Mouse (Mus musculus): ENCODE measurements around the gene AC109138.7. TPM values are rescaled to one million over a fixed set of nuclear protein-coding genes. Genes with fewer than 3 reads are reported as not detected.

The AC109138.7 gene
- polyA plus RNA-seq, 1 experiment, result not detected

GRCm38 (mm10) chr19:4214771-4215450 lies 754 bp downstream of the AC109138.7 start:
- Histone ChIP-seq H3K4me3 (ENCODE audit: insufficient read depth, low read length) (peak overlapping the region; percentile 16; the same call in 1 of the 2 replicates), H3K4me1 (ENCODE audit: control insufficient read depth, insufficient read depth, low read length) (no peaks in the 10 kb centered on the region), H3K27ac (ENCODE audit: insufficient read depth, low read length) (no peak overlapping the region)
- TF ChIP-seq CTCF (IDR thresholded peaks at IDR 0.05; ENCODE audit: extremely low read depth, insufficient read depth, low read length) (no peak), POLR2A (IDR thresholded peaks at IDR 0.05; ENCODE audit: extremely low read depth, insufficient read depth, low read length) (no peak)

DNA sequence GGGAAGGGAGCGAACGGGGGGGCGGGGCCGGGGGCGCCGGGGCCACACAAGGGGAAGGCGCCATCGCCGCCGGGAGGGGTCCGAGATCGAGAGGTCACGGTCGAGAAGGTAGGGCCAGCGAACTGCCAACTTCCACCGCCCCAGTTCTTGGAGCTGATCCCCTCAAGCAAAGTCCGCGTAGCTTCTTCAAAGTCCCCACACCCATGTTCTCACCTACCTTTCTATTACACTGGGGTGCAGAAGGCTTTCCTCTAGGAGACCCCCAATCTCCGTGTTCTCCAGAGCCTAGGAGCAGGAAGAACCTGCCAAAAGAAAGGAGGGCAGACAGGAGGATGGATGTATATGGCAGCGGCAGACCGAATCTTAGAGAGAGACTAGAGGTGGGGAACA lies 1.3 kb downstream of the AC109138.7 start:
- Histone ChIP-seq H3K4me3 (ENCODE audit: insufficient read depth, low read length) (peak overlapping the region; percentile 22), H3K4me1 (ENCODE audit: control insufficient read depth, insufficient read depth, low read length) (no peaks in the 10 kb centered on the region), H3K27ac (ENCODE audit: insufficient read depth, low read length) (no peak overlapping the region)
- TF ChIP-seq CTCF (IDR thresholded peaks at IDR 0.05; ENCODE audit: extremely low read depth, insufficient read depth, low read length) (no peak), POLR2A (IDR thresholded peaks at IDR 0.05; ENCODE audit: extremely low read depth, insufficient read depth, low read length) (no peak)

DNA sequence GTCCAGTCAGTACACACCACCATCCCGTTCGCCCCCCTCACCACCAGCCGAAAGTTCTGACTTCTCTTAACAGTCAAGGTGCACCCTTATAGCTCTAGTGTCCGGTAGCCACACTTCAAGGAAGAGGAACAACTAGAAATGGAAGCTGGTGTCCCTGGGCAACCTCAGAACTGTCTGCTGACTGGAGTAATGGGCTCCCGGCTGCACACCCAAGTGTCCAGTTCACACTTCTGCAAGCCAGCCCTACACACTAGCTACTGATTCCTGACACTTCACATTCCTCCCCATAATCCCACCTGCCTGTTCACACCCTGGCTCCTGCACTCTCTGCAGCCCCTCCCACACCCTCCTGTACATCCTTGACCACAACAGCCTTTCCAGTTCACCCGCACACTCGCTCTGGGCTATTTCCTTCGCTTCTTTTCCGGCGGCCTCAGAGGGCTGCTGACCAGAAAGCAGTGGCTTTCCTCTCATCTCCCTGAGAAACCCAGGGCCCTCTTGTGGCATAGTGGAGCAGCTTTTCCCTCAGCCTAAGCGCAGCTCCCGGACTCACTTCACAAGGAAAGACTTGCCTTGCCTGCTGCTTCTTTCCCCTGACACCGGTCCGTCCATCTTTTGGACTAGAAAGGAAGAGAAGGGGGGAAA lies 2.0 kb downstream of the AC109138.7 start:
- TF ChIP-seq CTCF (IDR thresholded peaks at IDR 0.05; ENCODE audit: extremely low read depth, insufficient read depth, low read length), result peak; percentile 46
- no peak for TF ChIP-seq POLR2A (IDR thresholded peaks at IDR 0.05; ENCODE audit: extremely low read depth, insufficient read depth, low read length)
- H3K4me1 ChIP-seq (ENCODE audit: control insufficient read depth, insufficient read depth, low read length), result no peaks in the 10 kb centered on the region
- no peak overlapping the region for H3K27ac ChIP-seq (ENCODE audit: insufficient read depth, low read length)
- peak overlapping the region; percentile 22; the same call in 1 of the 2 replicates for H3K4me3 ChIP-seq (ENCODE audit: insufficient read depth, low read length)

DNA sequence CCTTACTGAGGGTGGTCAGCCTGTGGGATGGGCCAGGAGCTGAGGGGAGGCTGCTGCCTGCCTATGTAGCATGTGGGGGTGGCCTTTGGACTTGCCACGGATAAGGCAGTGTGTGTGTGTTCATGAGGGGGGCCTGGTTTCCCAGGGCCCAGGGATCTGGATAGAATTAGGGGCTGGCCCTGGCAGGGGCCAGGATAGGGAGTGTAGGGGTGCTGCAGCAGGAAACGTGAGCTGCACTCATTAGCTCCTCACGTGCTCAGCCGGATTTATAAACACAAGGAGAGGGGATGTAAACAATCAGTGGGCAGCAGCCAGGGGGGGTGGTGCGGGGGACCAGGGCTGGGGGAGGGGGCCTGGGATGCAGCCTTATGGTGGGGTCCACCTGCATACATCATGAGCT lies 3.0 kb downstream of the AC109138.7 start:
- Histone ChIP-seq H3K27ac (ENCODE audit: insufficient read depth, low read length) (0 out of 2 replicates have a peak overlapping the region, but pooled peaks have one; percentile 6), H3K4me3 (ENCODE audit: insufficient read depth, low read length) (no peak overlapping the region), H3K4me1 (ENCODE audit: control insufficient read depth, insufficient read depth, low read length) (no peaks in the 10 kb centered on the region)
- TF ChIP-seq POLR2A (IDR thresholded peaks at IDR 0.05; ENCODE audit: extremely low read depth, insufficient read depth, low read length) (no peak), CTCF (IDR thresholded peaks at IDR 0.05; ENCODE audit: extremely low read depth, insufficient read depth, low read length) (no peak)

GRCm38 (mm10) chr19:4217855-4218254 lies 3.7 kb downstream of the AC109138.7 start:
- TF ChIP-seq CTCF (IDR thresholded peaks at IDR 0.05; ENCODE audit: extremely low read depth, insufficient read depth, low read length) (no peak), POLR2A (IDR thresholded peaks at IDR 0.05; ENCODE audit: extremely low read depth, insufficient read depth, low read length) (no peak)
- Histone ChIP-seq H3K27ac (ENCODE audit: insufficient read depth, low read length) (no peak overlapping the region), H3K4me3 (ENCODE audit: insufficient read depth, low read length) (no peak overlapping the region), H3K4me1 (ENCODE audit: control insufficient read depth, insufficient read depth, low read length) (no peaks in the 10 kb centered on the region)

DNA sequence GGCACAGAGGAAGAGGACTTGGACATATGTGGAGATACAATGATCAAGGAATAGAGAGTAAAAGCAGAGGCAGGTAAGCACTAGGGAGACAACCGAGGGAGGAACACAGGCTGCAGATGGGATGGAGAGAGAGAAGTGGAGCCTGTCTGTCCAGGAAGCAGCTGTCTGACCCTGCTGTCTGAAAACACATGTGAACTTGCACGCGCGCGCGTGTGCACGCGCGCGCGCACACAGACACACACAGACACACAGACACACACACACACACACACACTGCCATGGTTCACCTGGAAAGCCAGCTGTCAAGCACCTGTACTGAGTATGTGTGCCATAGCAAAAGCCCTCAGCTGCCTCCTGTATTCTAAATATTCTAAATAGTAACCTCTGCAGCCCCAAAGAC lies 4.1 kb downstream of the AC109138.7 start:
- H3K27ac ChIP-seq (ENCODE audit: insufficient read depth, low read length), result no peak overlapping the region
- no peaks in the 10 kb centered on the region for H3K4me1 ChIP-seq (ENCODE audit: control insufficient read depth, insufficient read depth, low read length)
- H3K4me3 ChIP-seq (ENCODE audit: insufficient read depth, low read length), result no peak overlapping the region
- TF ChIP-seq POLR2A (IDR thresholded peaks at IDR 0.05; ENCODE audit: extremely low read depth, insufficient read depth, low read length), result no peak
- TF ChIP-seq CTCF (IDR thresholded peaks at IDR 0.05; ENCODE audit: extremely low read depth, insufficient read depth, low read length), result no peak

- TF ChIP-seq POLR2A (IDR thresholded peaks at IDR 0.05; ENCODE audit: extremely low read depth, insufficient read depth, low read length) (no peak), CTCF (IDR thresholded peaks at IDR 0.05; ENCODE audit: extremely low read depth, insufficient read depth, low read length) (no peak)
- Histone ChIP-seq H3K4me1 (ENCODE audit: control insufficient read depth, insufficient read depth, low read length) (no peaks in the 10 kb centered on the region), H3K4me3 (ENCODE audit: insufficient read depth, low read length) (no peak overlapping the region), H3K27ac (ENCODE audit: insufficient read depth, low read length) (no peak overlapping the region)
Measured at GRCm38 (mm10) chr19:4218784-4219183, 4.6 kb downstream of the AC109138.7 start.

DNA sequence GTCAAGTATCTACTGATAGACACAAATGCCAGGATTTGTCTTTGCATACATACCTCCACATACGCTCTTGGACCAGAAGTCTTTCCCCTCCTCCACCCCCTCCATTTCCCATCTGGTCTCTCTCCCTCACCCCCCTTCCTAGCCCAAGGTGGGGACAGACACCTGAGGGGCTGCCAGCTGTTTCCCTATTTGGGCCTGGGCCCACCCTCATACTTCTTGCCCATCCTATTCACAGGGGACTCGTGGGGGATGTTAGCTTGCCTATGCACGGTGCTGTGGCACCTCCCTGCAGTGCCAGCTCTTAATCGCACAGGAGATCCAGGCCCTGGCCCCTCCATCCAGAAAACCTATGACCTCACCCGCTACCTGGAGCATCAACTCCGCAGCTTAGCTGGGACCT lies 5.8 kb downstream of the AC109138.7 start:
- no peaks in the 10 kb centered on the region for H3K4me1 ChIP-seq (ENCODE audit: control insufficient read depth, insufficient read depth, low read length)

DNA sequence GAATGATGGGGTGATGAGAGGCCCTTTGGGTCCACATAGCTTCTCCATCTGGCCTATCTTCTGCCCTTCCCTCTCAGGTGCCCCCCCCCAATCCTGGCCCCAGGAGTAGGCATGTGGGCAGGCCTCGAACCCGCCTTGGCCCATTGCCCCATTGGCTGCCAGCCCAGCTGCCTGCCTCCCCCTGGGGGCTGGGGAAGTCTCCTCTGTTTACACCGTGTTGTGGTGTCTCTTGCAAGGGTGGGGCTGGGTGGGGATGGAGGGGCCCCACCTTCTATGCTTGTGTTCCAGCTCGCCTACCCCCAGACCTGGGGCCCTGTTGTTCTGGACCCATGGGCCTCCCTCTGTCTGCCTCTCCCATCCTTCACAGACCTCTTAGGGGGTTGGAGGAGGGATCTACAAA lies 6.3 kb downstream of the AC109138.7 start:
- H3K4me1 ChIP-seq (ENCODE audit: control insufficient read depth, insufficient read depth, low read length), result no peaks in the 10 kb centered on the region
- no peak overlapping the region for H3K27ac ChIP-seq (ENCODE audit: insufficient read depth, low read length)
- no peak overlapping the region for H3K4me3 ChIP-seq (ENCODE audit: insufficient read depth, low read length)
- TF ChIP-seq POLR2A (IDR thresholded peaks at IDR 0.05; ENCODE audit: extremely low read depth, insufficient read depth, low read length) (no peak), CTCF (IDR thresholded peaks at IDR 0.05; ENCODE audit: extremely low read depth, insufficient read depth, low read length) (no peak)

More for the DNA sequence above, 5.8 kb downstream of the AC109138.7 start:
- no peak overlapping the region for H3K4me3 ChIP-seq (ENCODE audit: insufficient read depth, low read length)
- H3K27ac ChIP-seq (ENCODE audit: insufficient read depth, low read length), result no peak overlapping the region
- TF ChIP-seq CTCF (IDR thresholded peaks at IDR 0.05; ENCODE audit: extremely low read depth, insufficient read depth, low read length) (no peak), POLR2A (IDR thresholded peaks at IDR 0.05; ENCODE audit: extremely low read depth, insufficient read depth, low read length) (no peak)

Data from cortical plate, adult 2 months (tissue).